Mouse (Mus musculus): Measurements from ENCODE around the gene L3hypdh. TPM values are rescaled to one million over a fixed set of nuclear protein-coding genes. Genes with fewer than 3 reads are reported as not detected.
"Not testable (repeated sequence)": the region's sequence is repeated elsewhere in the genome, so short reads cannot be mapped to it uniquely, and the experiment has no call there.

L3hypdh gene
- polyA plus RNA-seq, 1 experiment from 2014 or later, result 5.2 TPM

- Histone ChIP-seq H3K4me1 (no peaks in the 10 kb centered on the region), H3K36me3 (no peaks in the 10 kb centered on the region), H3K4me2 (no peak overlapping the region), H3K27ac (no peak overlapping the region), H3K9ac (no peak overlapping the region), H3K4me3 (no peak overlapping the region), H3K9me3 (replicated peaks) (no peaks in the 10 kb centered on the region), H3K27me3 (replicated peaks) (no peaks in the 10 kb centered on the region)
- no peak for ATAC-seq
- WGBS (ENCODE audit: insufficient replicate concordance), result 66% methylated on average over 4 of the region's 4 CpGs
These were observed 34.4 kb downstream of the L3hypdh start for GRCm38 (mm10) chr12:72050821-72051220.

GRCm38 (mm10) chr12:72050156-72050555 lies 35.1 kb downstream of the L3hypdh start:
- WGBS (ENCODE audit: insufficient replicate concordance), result 71% methylated on average over 5 of the region's 5 CpGs
- H3K4me1 ChIP-seq; ATAC-seq; H3K4me3 ChIP-seq; H3K9me3 ChIP-seq (replicated peaks); H3K36me3 ChIP-seq; H3K9ac ChIP-seq; H3K4me2 ChIP-seq; H3K27me3 ChIP-seq (replicated peaks); H3K27ac ChIP-seq: not testable (repeated sequence)

GRCm38 (mm10) chr12:72047513-72047912 lies 37.7 kb downstream of the L3hypdh start:
- WGBS (ENCODE audit: insufficient replicate concordance), result 7% methylated on average over 2 of the region's 2 CpGs

GRCm38 (mm10) chr12:72041238-72041637 lies 44.0 kb downstream of the L3hypdh start:
- no peak for ATAC-seq
- 80% methylated on average over 3 of the region's 3 CpGs for WGBS (ENCODE audit: insufficient replicate concordance)
- Histone ChIP-seq H3K36me3 (no peaks in the 10 kb centered on the region), H3K27ac (no peak overlapping the region), H3K9ac (no peak overlapping the region), H3K4me2 (no peak overlapping the region), H3K4me1 (peaks cover 7% of the 10 kb centered on the region; the same call in 1 of the 2 replicates), H3K9me3 (replicated peaks) (no peaks in the 10 kb centered on the region), H3K4me3 (no peak overlapping the region), H3K27me3 (replicated peaks) (no peaks in the 10 kb centered on the region)

More at GRCm38 (mm10) chr12:72047513-72047912, 37.7 kb downstream of the L3hypdh start:
- no peak for ATAC-seq
- H3K9ac ChIP-seq, result no peak overlapping the region
- no peaks in the 10 kb centered on the region for H3K27me3 ChIP-seq (replicated peaks)
- H3K4me2 ChIP-seq, result no peak overlapping the region
- no peak overlapping the region for H3K4me3 ChIP-seq
- no peaks in the 10 kb centered on the region for H3K36me3 ChIP-seq
- no peak overlapping the region for H3K27ac ChIP-seq
- H3K4me1 ChIP-seq, result no peaks in the 10 kb centered on the region
- no peaks in the 10 kb centered on the region for H3K9me3 ChIP-seq (replicated peaks)

- Histone ChIP-seq H3K4me3 (no peak overlapping the region), H3K27ac (no peak overlapping the region), H3K27me3 (replicated peaks) (no peaks in the 10 kb centered on the region), H3K36me3 (no peaks in the 10 kb centered on the region), H3K4me1 (peaks cover 10% of the 10 kb centered on the region; the same call in 1 of the 2 replicates), H3K9ac (no peak overlapping the region), H3K4me2 (no peak overlapping the region), H3K9me3 (replicated peaks) (no peaks in the 10 kb centered on the region)
- ATAC-seq, result no peak
- 51% methylated on average over 8 of the region's 8 CpGs for WGBS (ENCODE audit: insufficient replicate concordance)
These were observed 45.7 kb downstream of the L3hypdh start for GRCm38 (mm10) chr12:72039501-72039900.

GRCm38 (mm10) chr12:72038866-72039265 lies 46.4 kb downstream of the L3hypdh start:
- H3K27ac ChIP-seq, result no peak overlapping the region
- H3K36me3 ChIP-seq, result no peaks in the 10 kb centered on the region
- no peak overlapping the region for H3K4me3 ChIP-seq
- no peaks in the 10 kb centered on the region for H3K27me3 ChIP-seq (replicated peaks)
- 46% methylated on average over 2 of the region's 2 CpGs for WGBS (ENCODE audit: insufficient replicate concordance)
- no peaks in the 10 kb centered on the region for H3K9me3 ChIP-seq (replicated peaks)
- ATAC-seq, result no peak
- H3K4me2 ChIP-seq, result no peak overlapping the region
- H3K9ac ChIP-seq, result no peak overlapping the region
- H3K4me1 ChIP-seq, result peaks cover 10% of the 10 kb centered on the region; the same call in 1 of the 2 replicates

- ATAC-seq, result no peak
- no peaks in the 10 kb centered on the region for H3K9me3 ChIP-seq (replicated peaks)
- no peak overlapping the region for H3K4me3 ChIP-seq
- H3K27ac ChIP-seq, result no peak overlapping the region
- no peak overlapping the region for H3K4me2 ChIP-seq
- no peaks in the 10 kb centered on the region for H3K27me3 ChIP-seq (replicated peaks)
- WGBS (ENCODE audit: insufficient replicate concordance), result 64% methylated on average over 6 of the region's 6 CpGs
- H3K9ac ChIP-seq, result no peak overlapping the region
- H3K36me3 ChIP-seq, result no peaks in the 10 kb centered on the region
- peaks cover 10% of the 10 kb centered on the region; the same call in 1 of the 2 replicates for H3K4me1 ChIP-seq
These were observed 48.2 kb downstream of the L3hypdh start for GRCm38 (mm10) chr12:72037049-72037448.

- no peak overlapping the region for H3K27ac ChIP-seq
These were observed 49.1 kb downstream of the L3hypdh start for GRCm38 (mm10) chr12:72036097-72036661.

GRCm38 (mm10) chr12:72031794-72032193 lies 53.4 kb downstream of the L3hypdh start:
- WGBS (ENCODE audit: insufficient replicate concordance), result 74% methylated on average over 6 of the region's 6 CpGs
- no peak for ATAC-seq
- Histone ChIP-seq H3K4me3 (no peak overlapping the region), H3K36me3 (no peaks in the 10 kb centered on the region), H3K4me2 (no peak overlapping the region), H3K9ac (no peak overlapping the region), H3K4me1 (peaks cover 4% of the 10 kb centered on the region; the same call in 1 of the 2 replicates), H3K27ac (no peak overlapping the region), H3K9me3 (replicated peaks) (no peaks in the 10 kb centered on the region), H3K27me3 (replicated peaks) (no peaks in the 10 kb centered on the region)

More at GRCm38 (mm10) chr12:72036097-72036661, 49.1 kb downstream of the L3hypdh start:
- no peak overlapping the region for H3K4me3 ChIP-seq
- no peaks in the 10 kb centered on the region for H3K9me3 ChIP-seq (replicated peaks)
- ATAC-seq, result no peak
- no peaks in the 10 kb centered on the region for H3K36me3 ChIP-seq
- peaks cover 10% of the 10 kb centered on the region; the same call in 1 of the 2 replicates for H3K4me1 ChIP-seq
- 47% methylated on average over 9 of the region's 9 CpGs for WGBS (ENCODE audit: insufficient replicate concordance)
- no peaks in the 10 kb centered on the region for H3K27me3 ChIP-seq (replicated peaks)
- H3K9ac ChIP-seq, result no peak overlapping the region
- no peak overlapping the region for H3K4me2 ChIP-seq

GRCm38 (mm10) chr12:72031171-72031570 lies 54.1 kb downstream of the L3hypdh start:
- no peak for ATAC-seq
- Histone ChIP-seq H3K9me3 (replicated peaks) (no peaks in the 10 kb centered on the region), H3K4me3 (no peak overlapping the region), H3K27me3 (replicated peaks) (no peaks in the 10 kb centered on the region), H3K4me2 (no peak overlapping the region), H3K36me3 (no peaks in the 10 kb centered on the region), H3K4me1 (peaks cover 2% of the 10 kb centered on the region; the same call in 1 of the 2 replicates), H3K9ac (no peak overlapping the region), H3K27ac (no peak overlapping the region)
- WGBS (ENCODE audit: insufficient replicate concordance), result 74% methylated on average over 5 of the region's 5 CpGs

- ATAC-seq, result no peak
- Histone ChIP-seq H3K27ac (no peak overlapping the region), H3K9me3 (replicated peaks) (peaks cover 5% of the 10 kb centered on the region; the same call in 1 of the 2 replicates), H3K4me2 (no peak overlapping the region), H3K36me3 (no peaks in the 10 kb centered on the region), H3K4me1 (peaks cover 9% of the 10 kb centered on the region; the same call in 1 of the 2 replicates), H3K9ac (no peak overlapping the region), H3K4me3 (no peak overlapping the region), H3K27me3 (replicated peaks) (no peaks in the 10 kb centered on the region)
- WGBS (ENCODE audit: insufficient replicate concordance), result 61% methylated on average over 6 of the region's 6 CpGs
These were observed 59.9 kb downstream of the L3hypdh start for GRCm38 (mm10) chr12:72025275-72025795.

- no peak for ATAC-seq
- Histone ChIP-seq H3K9ac (no peak overlapping the region), H3K27ac (no peak overlapping the region), H3K9me3 (replicated peaks) (peaks cover 5% of the 10 kb centered on the region; the same call in 1 of the 2 replicates), H3K4me3 (no peak overlapping the region), H3K4me1 (peaks cover 9% of the 10 kb centered on the region; the same call in 1 of the 2 replicates), H3K4me2 (no peak overlapping the region), H3K36me3 (no peaks in the 10 kb centered on the region), H3K27me3 (replicated peaks) (no peaks in the 10 kb centered on the region)
- WGBS (ENCODE audit: insufficient replicate concordance), result 75% methylated on average over 5 of the region's 5 CpGs
These were observed 61.7 kb downstream of the L3hypdh start for GRCm38 (mm10) chr12:72023572-72023971.
